Mouse (Mus musculus) adrenal gland, postnatal 25 days (tissue): Measurements from ENCODE around the gene Cd52. TPM values are rescaled to one million over a fixed set of nuclear protein-coding genes. Genes with fewer than 3 reads are reported as not detected.

Experiments
- DNase-seq: peaks from one replicate; pipeline ENCODE4 v3.0.0; 2021; ENCODE audit warnings: mixed read lengths
- total RNA-seq: library from RNA; stranded (reverse); gene quantifications from 2 replicates; pipeline ENCODE4 v1.2.3, GENCODE M21; 2021

Gene Cd52
- total RNA-seq, 1 experiment from 2014 or later = 8.4 TPM

DNA sequence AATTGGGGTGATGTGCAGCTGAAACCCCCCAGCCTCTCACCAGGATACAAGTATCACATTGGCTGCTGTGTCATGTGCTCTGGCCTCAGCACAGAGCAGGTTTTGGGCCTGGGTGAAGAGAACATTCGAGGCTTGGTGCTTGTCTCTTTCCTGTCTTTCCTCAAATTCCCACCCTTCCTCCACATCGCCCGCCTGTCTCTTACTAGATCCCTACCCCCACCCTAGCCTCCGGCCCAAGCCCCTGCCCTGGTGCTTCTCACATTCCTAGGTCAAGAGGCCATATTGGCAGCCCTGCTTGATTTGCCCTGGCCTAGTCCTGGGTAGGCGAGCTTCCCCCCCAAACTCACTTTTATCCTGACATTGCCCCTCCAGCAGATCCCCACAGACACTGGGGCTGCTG is 24.2 kb upstream of the Cd52 start:
- no peak for DNase-seq

- DNase-seq = no peak
Measured at GRCm38 (mm10) chr4:134118126-134118800, 23.4 kb upstream of the Cd52 start.

DNA sequence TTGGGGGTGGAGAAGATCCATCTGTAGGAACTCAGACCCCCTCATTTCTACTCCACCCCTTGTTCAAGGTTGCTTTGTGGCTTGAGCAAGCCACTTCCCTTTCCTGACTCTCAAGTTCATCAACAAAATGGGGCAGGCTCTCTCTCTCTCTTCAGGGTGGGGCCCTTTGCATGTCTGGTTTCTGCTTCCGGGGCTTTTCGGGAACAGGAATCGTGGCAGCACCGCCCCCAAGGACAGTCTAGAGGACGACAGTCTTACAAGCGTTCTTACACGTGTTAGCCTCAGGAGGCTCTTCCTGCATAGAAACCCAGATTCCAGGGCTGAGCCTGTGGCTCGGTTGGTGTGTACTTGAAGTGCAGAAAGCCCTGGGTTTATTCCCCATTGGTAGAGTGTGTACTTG is 22.1 kb upstream of the Cd52 start:
- DNase-seq = no peak

GRCm38 (mm10) chr4:134116501-134116900 is 21.6 kb upstream of the Cd52 start:
- no peak for DNase-seq

DNA sequence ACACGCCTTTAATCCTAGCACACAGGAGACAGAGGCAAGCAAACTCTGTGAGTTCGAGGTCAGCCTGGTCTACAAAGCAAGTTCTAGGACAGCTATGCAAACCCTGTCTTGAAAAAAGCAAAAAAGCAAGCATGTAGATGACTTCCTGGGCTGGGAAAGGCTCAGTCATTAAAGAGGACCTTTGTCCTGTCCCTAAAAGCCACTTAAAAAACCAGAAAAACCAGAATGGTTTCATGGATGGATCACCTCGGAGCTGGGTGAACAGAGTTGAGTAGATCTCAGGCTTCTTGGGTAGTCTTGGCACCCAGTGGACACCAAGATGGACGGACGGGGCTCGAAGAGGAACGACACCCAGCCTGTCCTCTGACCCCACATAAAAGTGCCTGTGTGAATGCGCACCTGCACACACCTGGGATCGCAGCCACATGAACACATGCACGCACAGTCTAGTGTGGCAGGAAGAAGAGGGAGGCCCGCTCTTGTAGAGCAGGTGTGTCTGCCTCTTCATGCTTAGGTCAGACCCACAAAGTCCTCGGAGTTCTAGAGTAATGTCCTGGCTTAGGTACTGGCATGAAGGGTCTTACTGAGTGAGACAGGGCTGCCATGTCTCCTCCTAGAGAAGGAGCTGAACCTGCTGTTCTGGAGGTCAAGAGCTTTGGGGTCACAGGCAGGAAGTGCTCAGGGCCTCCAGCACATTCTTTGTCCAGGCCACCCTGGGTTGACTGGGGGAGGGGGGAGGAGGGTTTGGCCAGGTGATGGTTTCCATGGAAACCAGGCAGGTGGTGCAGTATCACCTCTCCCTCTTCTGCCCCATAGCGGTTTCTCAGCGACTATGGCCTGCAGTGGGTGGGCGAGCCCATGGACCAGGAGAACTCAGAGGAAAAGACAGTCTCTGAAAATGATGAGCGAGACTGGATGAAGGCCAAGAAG is 20.6 kb upstream of the Cd52 start:
- no peak for DNase-seq

GRCm38 (mm10) chr4:134114038-134114437 is 19.2 kb upstream of the Cd52 start:
- no peak for DNase-seq

DNA sequence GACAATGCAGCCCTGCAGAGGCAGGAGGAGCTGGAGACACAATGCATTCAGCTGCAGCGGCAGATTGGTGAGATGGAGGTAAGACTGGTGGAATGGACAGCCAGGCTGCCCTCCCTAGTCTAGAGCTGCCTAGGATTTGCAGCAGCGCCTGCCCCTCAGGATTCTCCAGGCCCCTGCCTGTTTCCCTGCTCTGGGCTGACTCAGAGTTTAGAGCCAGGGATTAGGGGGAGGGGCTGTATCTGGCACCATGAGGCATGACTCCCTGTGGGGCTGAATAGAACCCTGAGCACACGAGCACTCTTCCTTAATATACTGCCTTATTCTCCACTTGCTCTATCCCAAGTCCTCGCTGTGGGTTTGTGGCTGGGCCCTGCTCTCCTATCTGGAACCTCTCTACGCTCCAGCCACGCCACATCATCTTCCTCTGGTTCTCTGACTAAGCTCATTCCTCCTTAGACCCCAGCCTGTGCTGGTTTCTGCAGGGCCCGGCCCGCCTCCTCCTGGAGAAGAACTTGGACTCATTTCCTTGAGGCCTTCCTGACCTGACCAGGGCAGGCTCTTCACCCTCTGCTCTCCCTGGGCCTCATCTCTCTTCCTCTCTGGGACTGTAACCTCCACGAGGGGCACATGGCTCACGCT is 18.6 kb upstream of the Cd52 start:
- no peak for DNase-seq

- DNase-seq = no peak
Measured at GRCm38 (mm10) chr4:134112403-134112802, 17.5 kb upstream of the Cd52 start.

GRCm38 (mm10) chr4:134110653-134111052 is 15.8 kb upstream of the Cd52 start:
- DNase-seq = no peak

- no peak for DNase-seq
Measured at GRCm38 (mm10) chr4:134108196-134108595, 13.3 kb upstream of the Cd52 start.

DNA sequence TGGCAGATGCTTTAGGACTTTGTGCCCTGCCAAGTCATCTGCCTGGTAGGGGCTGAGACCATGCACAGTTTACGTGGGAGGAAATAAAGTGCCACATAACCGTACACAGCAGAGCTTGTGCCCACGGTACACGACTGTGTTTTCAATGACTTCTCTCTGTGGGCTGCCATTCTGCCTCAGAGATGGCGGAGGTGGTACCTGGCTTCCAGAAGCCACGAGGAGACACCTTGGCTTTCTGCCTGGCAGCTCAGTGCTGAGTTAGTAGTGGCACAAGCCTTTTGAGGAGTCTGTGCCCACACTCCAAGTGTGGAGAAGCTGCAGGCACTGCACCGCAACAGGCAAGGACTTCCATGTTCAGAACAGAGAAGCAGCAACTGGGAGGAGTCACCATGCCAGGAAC is 12.8 kb upstream of the Cd52 start:
- no peak for DNase-seq

DNA sequence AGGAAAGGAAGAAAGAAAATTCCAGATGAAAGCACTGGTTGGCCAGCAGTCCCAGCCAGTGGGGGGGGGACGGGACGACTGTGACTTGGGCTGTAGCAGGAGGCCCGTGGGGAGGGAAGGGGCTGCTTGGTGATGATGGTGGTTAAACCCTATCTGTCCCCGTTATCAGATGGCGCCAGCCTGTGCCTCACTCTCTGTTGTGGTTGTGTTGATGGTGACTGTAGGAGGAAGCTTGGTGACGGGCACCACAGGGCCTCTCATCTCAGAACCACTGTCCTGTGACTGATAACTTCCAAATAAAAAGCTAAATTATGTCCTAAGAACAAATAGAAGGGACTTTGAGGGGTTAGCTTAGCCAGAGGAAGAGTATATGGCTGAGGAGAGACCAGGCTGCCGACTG is 11.2 kb upstream of the Cd52 start:
- DNase-seq = no peak

GRCm38 (mm10) chr4:134102742-134103119 is 7.8 kb upstream of the Cd52 start:
- no peak for DNase-seq

GRCm38 (mm10) chr4:134101979-134102741 is 7.3 kb upstream of the Cd52 start, which contains the start of gene Ubxn11:
Gene Ubxn11 (plus strand): TSS chr4:134102570.
- peak; percentile 85 for DNase-seq

DNA sequence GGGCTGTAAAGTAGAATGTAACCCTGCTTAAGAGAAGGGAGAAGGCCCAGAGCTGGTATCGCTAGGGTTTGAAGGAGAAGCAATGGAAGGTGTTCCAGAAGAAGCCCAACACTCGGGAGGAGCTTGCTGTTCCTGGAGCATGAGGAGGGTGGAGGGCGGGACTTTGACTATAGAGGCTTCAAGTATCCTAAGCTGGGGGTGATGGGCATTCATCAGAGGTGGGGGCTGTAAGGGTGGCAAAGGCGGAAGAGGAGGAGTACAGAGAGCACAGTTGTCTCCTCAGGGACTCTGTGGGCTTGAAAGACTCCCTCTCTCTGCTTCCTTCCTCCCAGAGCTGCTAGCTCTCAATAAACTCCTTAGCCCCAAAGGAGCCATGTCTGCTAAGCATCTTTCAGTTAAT is 5.4 kb upstream of the Cd52 start:
- no peak for DNase-seq

DNA sequence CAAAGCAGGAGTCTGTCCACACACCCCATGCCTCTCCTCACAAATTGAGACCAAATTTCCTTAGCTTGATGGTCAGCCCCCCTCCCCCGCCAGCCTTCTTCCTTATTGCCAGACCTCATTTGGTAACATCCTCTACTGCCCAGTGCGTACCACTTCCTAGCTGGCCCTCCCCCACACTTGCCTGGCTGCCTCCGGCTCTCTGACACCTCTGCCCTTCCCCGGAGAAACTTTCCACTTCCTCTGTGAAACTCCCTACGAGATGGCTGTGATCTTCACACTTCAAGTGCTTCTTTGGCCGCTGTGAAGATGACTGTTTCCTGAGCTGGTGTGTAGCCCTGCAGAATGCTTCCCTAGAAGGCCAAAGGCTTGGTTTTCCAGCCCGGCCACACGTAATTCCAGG is 3.7 kb upstream of the Cd52 start:
- DNase-seq = no peak

DNA sequence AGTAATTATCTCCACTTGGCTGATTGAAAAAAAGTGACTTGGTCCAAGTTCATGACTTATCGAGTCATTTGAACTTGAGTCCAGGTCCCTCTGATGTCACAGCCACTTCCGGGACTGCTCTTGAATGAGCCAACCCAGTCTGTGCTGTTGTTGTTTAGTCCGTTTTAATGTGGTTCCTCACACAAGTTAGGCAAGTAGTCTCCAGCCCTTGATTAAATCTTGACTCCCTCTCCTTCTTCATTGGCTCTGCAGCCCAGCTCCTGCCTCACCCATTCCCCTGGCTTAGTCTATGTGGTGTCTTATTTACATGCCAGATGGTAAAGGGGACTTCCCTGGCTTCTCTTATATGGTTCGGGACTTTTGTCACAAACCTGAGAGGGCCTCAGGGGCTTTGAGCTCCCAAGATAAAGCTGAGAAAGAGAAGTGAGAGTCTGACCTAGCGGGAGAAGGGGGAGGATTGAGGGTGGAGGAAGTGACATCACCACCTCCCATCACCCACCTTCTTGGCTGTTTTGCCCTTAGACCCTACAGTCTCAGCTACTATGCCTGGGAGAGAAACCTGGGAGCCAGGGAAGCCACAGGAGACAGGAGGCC is 2.2 kb upstream of the Cd52 start:
- DNase-seq = no peak

DNA sequence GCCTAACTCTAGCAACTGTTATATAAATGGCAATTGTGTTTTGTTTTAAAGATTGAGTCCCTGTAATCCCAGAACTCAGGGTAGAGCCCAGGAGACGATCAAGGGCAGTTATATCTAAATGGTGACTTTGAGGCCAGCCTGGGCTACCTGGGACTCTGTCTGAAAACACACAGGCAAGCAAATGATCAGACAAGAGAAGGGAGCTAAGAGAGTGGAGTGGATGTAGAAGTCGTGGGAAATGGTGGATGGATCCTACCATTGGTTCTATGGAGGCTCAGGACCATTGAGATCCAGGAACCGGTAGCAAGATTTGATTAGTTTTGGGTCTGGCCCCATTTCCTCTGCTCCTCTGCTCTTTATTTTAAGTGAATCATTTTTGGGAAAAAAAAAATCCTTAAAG is 1.2 kb upstream of the Cd52 start:
- DNase-seq = no peak

GRCm38 (mm10) chr4:134094004-134094564 is 798 bp downstream of the Cd52 start:
- DNase-seq = no peak

GRCm38 (mm10) chr4:134092382-134093288 is 2.2 kb downstream of the Cd52 start:
- DNase-seq = peak; percentile 69

- no peak for DNase-seq
Measured at GRCm38 (mm10) chr4:134091225-134091529, 3.7 kb downstream of the Cd52 start.
